Comparison of ENCODE assay signal across 12 mouse cellular contexts in the genomic region with DNA sequence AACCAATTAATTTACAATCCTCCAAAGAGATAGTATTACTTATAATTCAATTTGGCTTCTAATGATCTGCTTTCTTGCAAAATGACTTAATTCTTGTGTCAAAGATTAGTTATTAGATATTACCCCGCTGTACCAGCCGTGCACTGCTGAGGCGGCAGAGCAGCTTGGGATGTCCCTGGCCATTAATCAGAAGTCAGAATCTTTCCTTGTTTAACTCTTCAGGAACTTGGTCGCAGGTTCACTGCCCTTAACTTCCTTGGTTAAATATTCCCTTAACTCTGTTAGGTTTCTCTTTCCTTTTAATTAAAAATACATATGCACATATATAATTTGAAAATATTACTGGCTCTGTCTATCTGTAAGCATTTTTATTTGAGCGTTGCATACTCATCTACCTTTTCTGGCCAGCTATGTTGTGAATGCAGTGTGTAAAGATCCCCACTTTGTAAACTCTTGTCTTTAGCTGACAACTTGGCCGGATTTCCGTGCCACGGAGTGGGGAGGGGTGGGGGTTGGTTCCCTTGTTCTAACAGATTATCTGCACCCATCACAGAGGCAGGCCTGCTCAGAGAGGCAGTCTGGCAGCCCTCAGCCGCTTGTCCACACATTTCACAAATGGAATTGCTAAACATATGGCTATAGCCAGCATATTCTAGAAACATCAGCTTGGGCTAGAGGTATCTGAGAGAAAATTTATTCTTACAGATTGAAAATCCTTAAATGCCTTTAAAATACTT. TPM values are rescaled to one million over a fixed set of nuclear protein-coding genes. Genes with fewer than 3 reads are reported as not detected.
DNase-seq lines count a peak whose midpoint lies in the region; ATAC-seq lines count a peak whose summit lies in the region.
"Had no signal": no experiment of that assay in that cellular context is flagged by ENCODE, and none has a peak within 500 bp of the region (broad histone marks: within the 10 kb centered on the region; RNA-seq: fewer than 3 reads in every experiment).

No protein-coding gene starts in this region.

- peak overlapping the region; percentile 26; the same call in 1 of the 2 replicates for H3K9ac ChIP-seq in forebrain, embryonic 13.5 days
- no peak overlapping the region for H3K9ac ChIP-seq in midbrain, embryonic 13.5 days (replicated peaks)
- H3K9ac ChIP-seq: limb, embryonic 15.5 days had no signal

- H3K4me1 ChIP-seq in heart, embryonic 10.5 days = peaks cover 9% of the 10 kb centered on the region
- H3K4me1 ChIP-seq in forebrain, embryonic 13.5 days = peaks cover 60% of the 10 kb centered on the region
- peaks cover 44% of the 10 kb centered on the region for H3K4me1 ChIP-seq in midbrain, embryonic 13.5 days (replicated peaks)

- peaks cover 12% of the 10 kb centered on the region for H3K27me3 ChIP-seq in heart, embryonic 10.5 days (ENCODE audit: insufficient read depth, poor library complexity, severe bottlenecking)
- no peaks in the 10 kb centered on the region for H3K27me3 ChIP-seq in forebrain, embryonic 13.5 days
- H3K27me3 ChIP-seq in midbrain, embryonic 13.5 days = no peaks in the 10 kb centered on the region
- H3K27me3 ChIP-seq: CH12.LX; limb, embryonic 15.5 days had no signal

- no peaks in the 10 kb centered on the region for H3K9me3 ChIP-seq in heart, embryonic 10.5 days
- H3K9me3 ChIP-seq in forebrain, embryonic 13.5 days (replicated peaks) = no peaks in the 10 kb centered on the region
- no peaks in the 10 kb centered on the region for H3K9me3 ChIP-seq in midbrain, embryonic 13.5 days
- H3K9me3 ChIP-seq: limb, embryonic 15.5 days had no signal

- no peaks in the 10 kb centered on the region for H3K36me3 ChIP-seq in heart, embryonic 10.5 days
- no peaks in the 10 kb centered on the region for H3K36me3 ChIP-seq in forebrain, embryonic 13.5 days (ENCODE audit: poor library complexity, severe bottlenecking)
- no peaks in the 10 kb centered on the region for H3K36me3 ChIP-seq in midbrain, embryonic 13.5 days
- H3K36me3 ChIP-seq: limb, embryonic 15.5 days had no signal

- H3K4me2 ChIP-seq in forebrain, embryonic 13.5 days = no peak overlapping the region; the same call in 1 of the 2 replicates
- peak overlapping the region; percentile 11; the same call in 1 of the 2 replicates for H3K4me2 ChIP-seq in midbrain, embryonic 13.5 days (replicated peaks)
- H3K4me2 ChIP-seq: limb, embryonic 15.5 days had no signal

- H3K4me3 ChIP-seq in heart, embryonic 10.5 days = no peak overlapping the region
- no peak overlapping the region for H3K4me3 ChIP-seq in forebrain, embryonic 13.5 days
- H3K4me3 ChIP-seq in midbrain, embryonic 13.5 days (replicated peaks) = no peak overlapping the region
- H3K4me3 ChIP-seq: limb, embryonic 15.5 days had no signal

- peak; percentile 82 for ATAC-seq in forebrain, embryonic 13.5 days
- no peak for ATAC-seq in midbrain, embryonic 13.5 days

- peak; percentile 20 for DNase-seq in heart, postnatal 4 days
- no peak for DNase-seq in heart, embryonic 10.5 days (ENCODE audit: low spot score)
- peak; percentile 17 to 19 for DNase-seq in layer of hippocampus, adult 18-20 months (ENCODE audit: low spot score in 2 of 2)
- no peak for DNase-seq in testis, postnatal 14 days (ENCODE audit: low spot score)
- no peak for DNase-seq in spleen, postnatal 10 days (ENCODE audit: low spot score in 2 of 2)
- no peak for DNase-seq in adrenal gland, adult 8-10 months
- DNase-seq: cerebellum, adult 9-11 months had no signal

- no peak overlapping the region for H3K27ac ChIP-seq in heart, embryonic 10.5 days
- peak overlapping the region; percentile 90 for H3K27ac ChIP-seq in forebrain, embryonic 13.5 days
- peak overlapping the region; percentile 31; the same call in 1 of the 2 replicates for H3K27ac ChIP-seq in midbrain, embryonic 13.5 days
- H3K27ac ChIP-seq: limb, embryonic 15.5 days had no signal

- 29% methylated on average over 9 of the region's 9 CpGs for WGBS in heart, embryonic 10.5 days
- 33% methylated on average over 9 of the region's 9 CpGs for WGBS in forebrain, embryonic 13.5 days
- WGBS in midbrain, embryonic 13.5 days = 35% methylated on average over 9 of the region's 9 CpGs

RNA-seq across cellular contexts. Expression of a gene that starts 34.1 kb away (rescaled TPM):
- total RNA-seq in heart, postnatal 4 days (2021) = not detected
- not detected in 2 replicates for polyA plus RNA-seq in heart, embryonic 10.5 days (2016; fragmentation: Nextera tagmentation; extraction: Ambion mirVana)
- 173 and 314 TPM in 2 replicates for polyA plus RNA-seq in forebrain, embryonic 13.5 days (2015; fragmentation: Nextera tagmentation; extraction: Ambion mirVana)
- 100 to 1,000 TPM; 144 to 176 TPM for total RNA-seq in layer of hippocampus, adult 18-20 months (2021)
- polyA plus RNA-seq in midbrain, embryonic 13.5 days (2015; fragmentation: Nextera tagmentation; extraction: Ambion mirVana) = 23.1 and 28.7 TPM in 2 replicates
- total RNA-seq in adrenal gland, adult 8-10 months (2022) = not detected
- total RNA-seq: CH12.LX; megakaryocyte progenitor cell, adult 5-6 weeks had no signal
- polyA plus RNA-seq: limb, embryonic 15.5 days had no signal

Comparison
In these comparisons a context has a peak if more than half of its experiments do, and no peak if none do; other contexts are left out.
1. DNase-seq: peak in heart, postnatal 4 days (single experiment) and layer of hippocampus, adult 18-20 months (2 of 2); none in heart, embryonic 10.5 days (single experiment), testis, postnatal 14 days (single experiment), spleen, postnatal 10 days (0 of 2) and adrenal gland, adult 8-10 months (single experiment).
2. RNA of a gene that starts 34.1 kb away (total RNA-seq): 144 to 176 TPM in layer of hippocampus, adult 18-20 months; not detected in adrenal gland, adult 8-10 months and not detected in heart, postnatal 4 days; every median in the first group is over 100 times any median in the second.